Mouse (Mus musculus) embryonic facial prominence, embryonic 12.5 days (tissue): ENCODE results near the gene Wdr53. TPM values are rescaled to one million over a fixed set of nuclear protein-coding genes. Genes with fewer than 3 reads are reported as not detected.
"Not testable (repeated sequence)": the region's sequence is repeated elsewhere in the genome, so short reads cannot be mapped to it uniquely, and the experiment has no call there.

Experiments used
- ATAC-seq: fragments of 200-750 bp; cut with Nextera tagmentation; 2 replicates; pipeline ENCODE4 v1.8.0; 2017; ENCODE audit not compliant: insufficient number of reproducible peaks, insufficient read depth, low FRiP score, low TSS enrichment
- H3K27ac ChIP-seq: fragments of 300-500 bp; sonication (generic); 2 replicates; pipeline ENCODE4 v1.5.1; 2016; ENCODE audit warnings: mild to moderate bottlenecking
- H3K27me3 ChIP-seq: fragments of 300-500 bp; sonication (generic); 2 replicates; pipeline ENCODE4 v1.6.1; 2016; ENCODE audit warnings: mild to moderate bottlenecking, moderate library complexity
- H3K36me3 ChIP-seq: fragments of 300-500 bp; sonication (generic); 2 replicates; pipeline ENCODE4 v1.6.1; 2016; ENCODE audit warnings: mild to moderate bottlenecking
- H3K4me1 ChIP-seq: fragments of 300-500 bp; sonication (generic); 2 replicates; pipeline ENCODE4 v1.6.1; 2016
- H3K4me2 ChIP-seq: fragments of 300-500 bp; sonication (generic); replicated peaks from 2 replicates; pipeline ENCODE4 v1.6.1; 2016; ENCODE audit warnings: mild to moderate bottlenecking, moderate library complexity
- H3K4me3 ChIP-seq: fragments of 300-500 bp; sonication (generic); 2 replicates; pipeline ENCODE4 v1.5.1; 2016; ENCODE audit warnings: mild to moderate bottlenecking
- H3K9ac ChIP-seq: fragments of 300-500 bp; sonication (generic); 2 replicates; pipeline ENCODE4 v1.6.1; 2016; ENCODE audit warnings: mild to moderate bottlenecking, moderate library complexity
- H3K9me3 ChIP-seq: fragments of 300-500 bp; sonication (generic); 2 replicates; pipeline ENCODE4 v1.6.1; 2016; ENCODE audit warnings: mild to moderate bottlenecking, moderate library complexity
- WGBS: fragments of 180-500 bp; shearing (Covaris S2); methylation state at CpG from one replicate; pipeline ENCODE4 v1.1.7; 2016; 5-methylcytosine and 5-hydroxymethylcytosine counted together
- microRNA counts: library from miRNA; unstranded; fragments of <30 nt; microRNA quantifications from one replicate; lab custom pipeline; 2017
- microRNA-seq: library from miRNA; unstranded; fragments of <30 nt; microRNA quantifications from one replicate; pipeline ENCODE4, GENCODE M21; 2017
- polyA plus RNA-seq: library from polyadenylated mRNA; unstranded; fragments of >200 nt; fragmentation: Nextera tagmentation; extraction: Ambion mirVana; gene quantifications from 2 replicates; pipeline ENCODE4 v1.2.1, GENCODE M21; 2016

Wdr53 gene
- polyA plus RNA-seq, 1 experiment from 2014 or later = 18.0 TPM

DNA sequence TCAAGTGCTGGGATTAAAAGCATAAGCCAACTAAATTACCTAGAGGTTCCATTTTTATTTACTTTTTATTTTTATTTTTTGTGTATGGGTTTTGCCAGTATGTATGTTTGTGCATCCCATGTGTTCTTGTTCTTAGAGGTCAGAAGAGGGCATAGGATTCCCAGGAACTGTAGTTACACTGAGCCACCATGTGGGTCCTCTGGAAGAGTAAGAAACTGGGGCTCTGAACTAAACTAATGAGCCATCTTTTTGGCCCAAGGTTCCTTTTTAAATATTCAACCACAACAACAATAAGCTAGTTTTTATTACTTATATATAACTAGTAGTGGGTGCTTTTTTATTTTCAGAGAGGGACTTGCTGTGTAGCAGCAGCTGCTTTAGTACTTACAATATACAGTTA lies 35.6 kb downstream of the Wdr53 start:
- no peak for ATAC-seq
- H3K36me3 ChIP-seq = peaks cover 57% of the 10 kb centered on the region
- no peaks in the 10 kb centered on the region for H3K27me3 ChIP-seq
- no peak overlapping the region for H3K4me3 ChIP-seq
- no peak overlapping the region for H3K27ac ChIP-seq
- no peak overlapping the region for H3K4me2 ChIP-seq
- H3K4me1 ChIP-seq = peaks cover 19% of the 10 kb centered on the region; the same call in 1 of the 2 replicates
- no peak overlapping the region for H3K9ac ChIP-seq
- H3K9me3 ChIP-seq = 0 out of 2 replicates have a peak, but pooled peaks cover 4% of the 10 kb centered on the region

DNA sequence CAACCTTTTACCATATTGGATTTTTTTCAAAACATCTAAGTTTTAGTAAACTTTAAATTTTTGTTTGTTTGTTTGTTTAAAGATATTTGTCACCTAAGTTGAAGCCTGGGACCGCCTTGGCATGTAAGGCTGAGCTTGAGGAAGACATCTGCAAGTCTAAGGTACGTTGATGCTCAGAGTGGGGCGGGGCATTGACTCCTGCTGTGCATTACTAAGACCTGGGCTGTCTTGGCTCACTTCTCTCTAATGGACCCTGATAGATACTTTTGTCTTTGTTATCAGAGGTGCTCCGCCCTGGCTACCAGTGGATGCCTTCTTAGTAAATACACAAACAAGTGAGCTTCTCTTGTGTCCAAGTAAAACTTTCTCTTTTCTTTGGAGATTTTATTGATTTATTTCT lies 44.8 kb downstream of the Wdr53 start:
- no peak overlapping the region for H3K9ac ChIP-seq
- H3K4me3 ChIP-seq = no peak overlapping the region
- no peaks in the 10 kb centered on the region for H3K27me3 ChIP-seq
- ATAC-seq = no peak
- no peak overlapping the region for H3K27ac ChIP-seq
- H3K9me3 ChIP-seq = no peaks in the 10 kb centered on the region
- H3K36me3 ChIP-seq = peaks cover 51% of the 10 kb centered on the region
- H3K4me2 ChIP-seq = no peak overlapping the region
- no peaks in the 10 kb centered on the region for H3K4me1 ChIP-seq
- 90% methylated on average over 4 of the region's 4 CpGs for WGBS

DNA sequence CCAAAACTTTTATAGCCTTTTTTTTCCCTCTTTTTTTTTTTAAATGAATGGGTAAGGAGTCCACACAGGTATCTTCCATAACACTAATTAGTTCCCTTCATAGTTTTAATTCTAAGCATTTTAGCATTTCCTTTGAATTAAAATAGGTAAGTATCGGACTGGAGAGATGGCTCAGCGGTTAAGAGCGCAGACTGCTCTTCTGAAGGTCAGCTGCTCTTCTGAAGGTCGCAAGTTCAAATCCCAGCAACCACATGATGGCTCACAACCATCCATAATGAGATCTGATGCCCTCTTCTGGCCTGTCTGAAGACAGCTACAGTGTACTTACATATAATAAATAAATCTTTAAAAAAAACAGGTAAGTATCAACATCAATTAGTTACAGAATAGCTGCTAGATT lies 52.6 kb downstream of the Wdr53 start:
- H3K36me3 ChIP-seq = peaks cover 49% of the 10 kb centered on the region
- WGBS = 95% methylated on average over 4 of the region's 4 CpGs

DNA sequence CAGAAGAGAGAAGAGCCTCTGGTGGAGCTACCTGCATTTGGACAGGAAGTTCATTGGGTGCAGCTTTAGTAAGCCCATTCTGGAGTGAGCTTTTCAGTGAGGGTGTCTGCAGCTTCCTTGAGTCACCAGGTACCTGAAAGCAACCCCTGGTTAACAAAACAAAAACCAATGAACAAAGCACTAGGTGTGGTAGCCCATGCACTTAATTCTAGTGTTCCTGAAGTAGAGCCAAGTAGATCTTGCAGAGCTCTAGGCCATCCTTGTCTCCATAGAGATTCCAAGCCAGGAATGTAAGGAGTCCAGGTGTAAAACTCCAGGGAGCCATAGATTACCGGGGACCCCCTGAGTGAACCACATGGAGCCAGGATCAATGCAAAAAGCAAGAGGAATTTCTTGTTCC lies 56.0 kb downstream of the Wdr53 start:
- WGBS = 44% methylated on average over 1 of the region's 1 CpGs

More for the DNA sequence above, 52.6 kb downstream of the Wdr53 start:
- H3K27ac ChIP-seq, H3K27me3 ChIP-seq, H3K4me2 ChIP-seq, H3K4me3 ChIP-seq, H3K9ac ChIP-seq, H3K4me1 ChIP-seq, ATAC-seq, H3K9me3 ChIP-seq: not testable (repeated sequence)

DNA sequence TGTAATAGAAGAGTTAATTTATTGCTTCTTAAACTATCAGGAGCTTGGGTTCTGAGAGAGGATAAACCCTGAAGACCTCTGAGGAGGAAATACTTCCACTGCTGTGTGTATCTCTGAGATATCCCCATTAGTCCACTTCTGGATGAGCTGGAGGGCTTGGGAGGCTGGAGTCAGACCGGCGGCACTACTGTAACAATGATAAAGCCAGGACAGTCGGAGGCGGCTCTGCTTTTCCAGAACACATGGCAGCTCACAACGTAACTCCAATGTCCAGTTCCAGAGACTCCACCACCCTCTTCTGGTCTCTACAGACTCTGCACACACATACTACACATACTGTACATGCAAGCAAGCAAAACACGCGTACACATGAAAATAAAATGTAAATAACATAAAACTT lies 56.9 kb downstream of the Wdr53 start:
- WGBS = 93% methylated on average over 7 of the region's 7 CpGs
- no peak overlapping the region for H3K4me2 ChIP-seq
- no peak overlapping the region for H3K9ac ChIP-seq
- peaks cover 18% of the 10 kb centered on the region for H3K36me3 ChIP-seq
- no peak for ATAC-seq
- no peaks in the 10 kb centered on the region for H3K27me3 ChIP-seq
- H3K4me3 ChIP-seq = no peak overlapping the region
- no peaks in the 10 kb centered on the region for H3K9me3 ChIP-seq
- H3K27ac ChIP-seq = no peak overlapping the region
- no peaks in the 10 kb centered on the region for H3K4me1 ChIP-seq

More for the DNA sequence above, 56.0 kb downstream of the Wdr53 start:
- no peaks in the 10 kb centered on the region for H3K4me1 ChIP-seq
- no peak overlapping the region for H3K9ac ChIP-seq
- H3K27ac ChIP-seq = no peak overlapping the region
- H3K9me3 ChIP-seq = no peaks in the 10 kb centered on the region
- ATAC-seq = no peak
- H3K27me3 ChIP-seq = no peaks in the 10 kb centered on the region
- H3K4me2 ChIP-seq = no peak overlapping the region
- no peak overlapping the region for H3K4me3 ChIP-seq
- H3K36me3 ChIP-seq = peaks cover 26% of the 10 kb centered on the region

MicroRNA genes within 50 kb of the gene (microRNA counts, 519-probe panel; counts per million panel counts)
- 460 counts per million, percentile 65 among the panel's probes with 10 or more counts for microRNA mmu-miR-1946a (lab: Ali Mortazavi, UCI)

Small RNAs within 50 kb of the gene (microRNA-seq; reads per million reads assigned to microRNA genes)
- not detected for gene Mir1946a

Other genes with a start within 250 kb of the Wdr53 start
- 22.2 and 23.1 TPM in 2 replicates for gene Senp5, start 243.9 kb upstream of the Wdr53 start, polyA plus RNA-seq
- gene Pak2, start 167.9 kb upstream of the Wdr53 start, polyA plus RNA-seq = 39.1 and 39.2 TPM in 2 replicates
- gene Pigx, start 147.5 kb upstream of the Wdr53 start, polyA plus RNA-seq = 138 and 141 TPM in 2 replicates
- gene Cep19, start 147.4 kb upstream of the Wdr53 start, polyA plus RNA-seq = 29.7 and 32.7 TPM in 2 replicates
- 9.9 and 11.1 TPM in 2 replicates for gene Nrros, start 81.6 kb upstream of the Wdr53 start, polyA plus RNA-seq
- 0.22 and 0.31 TPM in 2 replicates for gene Bex6, start 67.4 kb upstream of the Wdr53 start, polyA plus RNA-seq
- gene Fbxo45, start 69 bp upstream of the Wdr53 start, polyA plus RNA-seq = 22.3 and 24.8 TPM in 2 replicates
- gene Smco1, start 24.2 kb downstream of the Wdr53 start, polyA plus RNA-seq = 0.15 TPM in 1 of 2 replicates, not detected in the other
- 33.8 and 41.8 TPM in 2 replicates for gene Rnf168, start 30.2 kb downstream of the Wdr53 start, polyA plus RNA-seq
- gene Ubxn7, start 85.0 kb downstream of the Wdr53 start, polyA plus RNA-seq = 31.9 and 33.2 TPM in 2 replicates
- not detected in 2 replicates for gene Tm4sf19, start 153.3 kb downstream of the Wdr53 start, polyA plus RNA-seq
- 25.6 and 28.7 TPM in 2 replicates for gene Tctex1d2, start 172.5 kb downstream of the Wdr53 start, polyA plus RNA-seq
- 34.2 and 35.4 TPM in 2 replicates for gene Pcyt1a, start 183.7 kb downstream of the Wdr53 start, polyA plus RNA-seq
- gene Slc51a, start 240.7 kb downstream of the Wdr53 start, polyA plus RNA-seq = 0.09 and 0.33 TPM in 2 replicates
- gene Zdhhc19, start 249.0 kb downstream of the Wdr53 start, polyA plus RNA-seq = not detected in 2 replicates